Mouse (Mus musculus): Measurements from ENCODE around the gene Olfr1111. TPM values are rescaled to one million over a fixed set of nuclear protein-coding genes. Genes with fewer than 3 reads are reported as not detected.

Gene Olfr1111
- not detected in 2 replicates for polyA plus RNA-seq (2012; rRNA removed)

GRCm38 (mm10) chr2:87152524-87152923 is at the start of gene Olfr1111:
Olfr1111 (minus strand) TSS chr2:87152624.

GRCm38 (mm10) chr2:87187498-87187897 is 35.1 kb upstream of the Olfr1111 start, which contains the start of gene Olfr1112:
Olfr1112 (plus strand) TSS chr2:87187798.

GRCm38 (mm10) chr2:87140200-87140599 is 12.2 kb downstream of the Olfr1111 start, which contains the start of gene Olfr1110:
Olfr1110 (minus strand) TSS chr2:87140300.

GRCm38 (mm10) chr2:87114467-87114866 is 38.0 kb downstream of the Olfr1111 start, which contains the start of gene Olfr259:
Olfr259 (minus strand) TSS chr2:87114567.

Other genes starting within 250 kb of the Olfr1111 start
- not detected in 2 replicates for gene Olfr1098, start 228.1 kb downstream of the Olfr1111 start, polyA plus RNA-seq (2012; rRNA removed)
- gene Olfr1099, start 191.9 kb downstream of the Olfr1111 start, polyA plus RNA-seq (2012; rRNA removed), result not detected in 2 replicates
- not detected in 2 replicates for gene Olfr1100, start 172.7 kb downstream of the Olfr1111 start, polyA plus RNA-seq (2012; rRNA removed)
- gene Olfr1101, start 161.4 kb downstream of the Olfr1111 start, polyA plus RNA-seq (2012; rRNA removed), result not detected in 2 replicates
- gene Olfr1102, start 154.2 kb downstream of the Olfr1111 start, polyA plus RNA-seq (2012; rRNA removed), result not detected in 2 replicates
- gene Olfr1104, start 125.5 kb downstream of the Olfr1111 start, polyA plus RNA-seq (2012; rRNA removed), result not detected in 2 replicates
- not detected in 2 replicates for gene Olfr1105, start 116.1 kb downstream of the Olfr1111 start, polyA plus RNA-seq (2012; rRNA removed)
- gene Olfr1106, start 100.4 kb downstream of the Olfr1111 start, polyA plus RNA-seq (2012; rRNA removed), result not detected in 2 replicates
- gene Olfr1107, start 76.8 kb downstream of the Olfr1111 start, polyA plus RNA-seq (2012; rRNA removed), result not detected in 2 replicates
- not detected in 2 replicates for gene Olfr1109, start 56.6 kb downstream of the Olfr1111 start, polyA plus RNA-seq (2012; rRNA removed)
- not detected in 2 replicates for gene Olfr259, start 38.1 kb downstream of the Olfr1111 start, polyA plus RNA-seq (2012; rRNA removed)
- not detected in 2 replicates for gene Olfr1110, start 12.3 kb downstream of the Olfr1111 start, polyA plus RNA-seq (2012; rRNA removed)
- not detected in 2 replicates for gene Olfr1112, start 35.2 kb upstream of the Olfr1111 start, polyA plus RNA-seq (2012; rRNA removed)
- not detected in 2 replicates for gene Olfr1113, start 56.3 kb upstream of the Olfr1111 start, polyA plus RNA-seq (2012; rRNA removed)
- not detected in 2 replicates for gene Olfr1115, start 95.4 kb upstream of the Olfr1111 start, polyA plus RNA-seq (2012; rRNA removed)
- not detected in 2 replicates for gene Olfr1116, start 114.9 kb upstream of the Olfr1111 start, polyA plus RNA-seq (2012; rRNA removed)
- not detected in 2 replicates for gene Olfr1118, start 155.0 kb upstream of the Olfr1111 start, polyA plus RNA-seq (2012; rRNA removed)
- not detected in 2 replicates for gene Olfr1120, start 202.2 kb upstream of the Olfr1111 start, polyA plus RNA-seq (2012; rRNA removed)
- gene Olfr1121, start 217.3 kb upstream of the Olfr1111 start, polyA plus RNA-seq (2012; rRNA removed), result not detected in 2 replicates
- gene Olfr1122, start 233.2 kb upstream of the Olfr1111 start, polyA plus RNA-seq (2012; rRNA removed), result not detected in 2 replicates